Mouse (Mus musculus) heart, embryonic 16.5 days (tissue): ENCODE data around the gene Dse. TPM values are rescaled to one million over a fixed set of nuclear protein-coding genes. Genes with fewer than 3 reads are reported as not detected.
A peak's percentile ranks its signal among the peaks of the same experiment; 100 is the strongest.

Experiments used
- ATAC-seq: fragments of 200-750 bp; cut with Nextera tagmentation; replicated peaks from 2 replicates; pipeline ENCODE4 v1.8.0; 2017; ENCODE audit warnings: moderate number of reproducible peaks; ENCODE audit not compliant: insufficient read depth, low FRiP score; ENCODE audit errors: extremely low read depth
- H3K27ac ChIP-seq: fragments of 300-500 bp; sonication (generic); 2 replicates; pipeline ENCODE4 v1.5.1; 2014; ENCODE audit warnings: mild to moderate bottlenecking, low read length, control low read depth, moderate library complexity
- H3K27me3 ChIP-seq: fragments of 300-500 bp; sonication (generic); 2 replicates; pipeline ENCODE4 v1.6.1; 2014; ENCODE audit warnings: low read length, mixed read lengths; ENCODE audit not compliant: control insufficient read depth, insufficient read depth
- H3K36me3 ChIP-seq: fragments of 300-500 bp; sonication (generic); 2 replicates; pipeline ENCODE4 v1.6.1; 2014; ENCODE audit not compliant: control insufficient read depth, insufficient read depth
- H3K4me1 ChIP-seq: fragments of 300-500 bp; sonication (generic); 2 replicates; pipeline ENCODE4 v1.6.1; 2014; ENCODE audit warnings: low read length, mixed read lengths; ENCODE audit not compliant: control insufficient read depth, insufficient read depth
- H3K4me2 ChIP-seq: fragments of 300-500 bp; sonication (generic); 2 replicates; pipeline ENCODE4 v1.6.1; 2014; ENCODE audit warnings: low read depth, mild to moderate bottlenecking, control low read depth, low read length
- H3K4me3 ChIP-seq: fragments of 300-500 bp; sonication (generic); 2 replicates; pipeline ENCODE4 v1.5.1; 2014; ENCODE audit warnings: mild to moderate bottlenecking, control low read depth, low read length
- H3K9ac ChIP-seq: fragments of 300-500 bp; sonication (generic); 2 replicates; pipeline ENCODE4 v1.6.1; 2014; ENCODE audit warnings: low read length, control low read depth
- H3K9me3 ChIP-seq: fragments of 300-500 bp; sonication (generic); replicated peaks from 2 replicates; pipeline ENCODE4 v1.6.1; 2016; ENCODE audit warnings: low read length; ENCODE audit not compliant: control insufficient read depth
- WGBS: fragments of 180-500 bp; shearing (Covaris S2); extraction: QIAGEN DNeasy Blood & Tissue Kit; methylation state at CpG from one replicate; pipeline ENCODE4 v1.1.7; 2014; 5-methylcytosine and 5-hydroxymethylcytosine counted together
- polyA plus RNA-seq: library from polyadenylated mRNA; unstranded; fragments of >200 nt; fragmentation: Nextera tagmentation; extraction: Ambion mirVana; gene quantifications from 2 replicates; pipeline ENCODE4 v1.2.1, GENCODE M21; 2015

Dse gene
- polyA plus RNA-seq, 1 experiment from 2014 or later: 12.2 TPM

DNA sequence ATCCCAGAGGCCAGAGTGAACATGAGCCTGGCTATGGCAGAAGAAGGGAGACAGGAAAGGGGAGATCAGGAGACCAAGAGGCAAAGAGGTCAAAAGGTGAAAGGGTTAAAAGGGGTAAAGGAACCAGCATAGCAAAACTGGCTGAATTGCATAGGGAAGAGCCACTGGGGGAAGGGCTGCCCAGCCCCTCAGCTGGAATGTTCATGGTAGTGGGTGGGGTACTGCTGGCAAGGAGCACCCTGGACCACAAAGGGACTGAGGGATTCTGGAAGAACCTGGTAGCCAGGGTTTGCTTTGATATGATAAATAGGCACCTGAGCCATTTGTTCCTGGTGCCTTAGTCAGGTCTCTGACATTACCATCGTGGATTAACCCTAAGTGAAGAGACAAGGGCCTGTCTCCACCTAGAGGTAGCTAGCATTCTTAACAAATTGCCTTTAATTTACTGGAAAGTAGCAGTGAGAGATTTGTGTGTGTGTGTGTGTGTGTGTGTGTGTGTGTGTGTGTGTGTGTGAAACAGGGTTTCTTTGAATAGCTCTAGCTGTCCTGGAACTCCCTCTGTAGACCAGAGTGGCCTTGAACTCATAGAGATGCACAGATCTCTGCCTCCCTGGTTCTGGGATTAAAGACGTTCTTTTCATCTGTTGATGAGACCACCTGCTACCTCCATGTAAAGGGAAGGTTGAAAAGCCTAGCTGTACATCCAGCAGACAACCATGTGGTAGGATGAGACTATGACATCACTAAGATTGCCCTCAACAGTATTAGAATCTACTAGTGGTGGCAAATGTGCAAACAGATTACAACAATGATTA lies 26.6 kb upstream of the Dse start:
- Histone ChIP-seq H3K27ac (no peak overlapping the region), H3K36me3 (no peaks in the 10 kb centered on the region), H3K9me3 (no peaks in the 10 kb centered on the region), H3K4me3 (no peak overlapping the region), H3K9ac (no peak overlapping the region), H3K4me1 (no peaks in the 10 kb centered on the region; the same call in 1 of the 2 replicates), H3K27me3 (0 out of 2 replicates have a peak, but pooled peaks cover 2% of the 10 kb centered on the region), H3K4me2 (no peak overlapping the region)
- no peak for ATAC-seq
- 32% methylated on average over 2 of the region's 2 CpGs for WGBS

DNA sequence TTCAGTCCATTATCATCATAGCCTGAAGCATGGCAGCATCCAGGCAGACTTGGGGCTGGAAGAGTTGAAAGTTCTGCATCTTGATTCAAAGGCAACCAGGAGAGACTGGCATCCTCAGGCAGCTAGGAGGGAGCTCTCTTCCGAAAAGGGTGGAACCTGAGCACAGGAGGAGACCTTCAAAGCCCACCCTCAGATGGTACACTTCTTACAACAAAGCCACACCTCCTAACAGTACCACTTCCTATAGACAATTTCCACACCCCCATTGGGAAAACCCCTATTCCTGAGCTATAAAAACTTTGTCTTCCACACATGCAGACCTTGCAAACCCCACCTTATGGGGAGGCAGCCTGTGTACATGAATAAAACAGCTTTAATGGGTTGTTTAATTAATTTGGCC lies 25.9 kb upstream of the Dse start:
- H3K9me3 ChIP-seq: no peaks in the 10 kb centered on the region
- no peak overlapping the region for H3K4me3 ChIP-seq
- no peak overlapping the region for H3K4me2 ChIP-seq
- no peaks in the 10 kb centered on the region for H3K36me3 ChIP-seq
- H3K27me3 ChIP-seq: 0 out of 2 replicates have a peak, but pooled peaks cover 2% of the 10 kb centered on the region
- no peaks in the 10 kb centered on the region; the same call in 1 of the 2 replicates for H3K4me1 ChIP-seq
- no peak overlapping the region for H3K27ac ChIP-seq
- no peak overlapping the region for H3K9ac ChIP-seq
- ATAC-seq: no peak
- WGBS: 71% methylated on average over 1 of the region's 1 CpGs

DNA sequence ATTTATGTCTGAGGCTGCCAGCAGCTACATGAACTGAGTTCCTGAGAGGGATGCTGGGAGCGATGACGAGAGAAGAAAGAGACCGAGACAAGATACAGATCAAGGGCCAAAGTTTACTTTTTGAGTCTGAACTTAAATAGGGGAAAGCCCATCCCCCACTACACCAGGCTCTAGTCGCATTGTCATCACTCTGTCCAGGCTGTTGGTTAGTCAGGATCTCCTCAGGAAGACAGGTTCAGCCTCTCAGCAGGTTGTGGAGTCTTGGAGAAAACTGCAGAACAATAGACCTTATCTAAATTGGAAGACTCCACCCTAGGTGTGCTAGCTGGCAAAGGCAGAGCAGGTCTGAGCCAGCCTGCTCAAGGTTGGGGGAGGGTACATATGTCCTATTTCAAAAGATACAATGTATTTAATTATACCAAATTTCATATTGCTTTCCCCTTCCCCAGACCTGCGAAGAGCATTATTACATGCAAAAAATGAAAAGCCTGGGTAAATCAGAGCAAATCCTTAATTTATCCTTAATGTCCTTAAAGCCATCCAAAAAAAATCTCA lies 22.7 kb upstream of the Dse start:
- H3K4me2 ChIP-seq: no peak overlapping the region
- 0 out of 2 replicates have a peak, but pooled peaks cover 2% of the 10 kb centered on the region for H3K27me3 ChIP-seq
- no peaks in the 10 kb centered on the region for H3K36me3 ChIP-seq
- no peaks in the 10 kb centered on the region; the same call in 1 of the 2 replicates for H3K4me1 ChIP-seq
- H3K9ac ChIP-seq: no peak overlapping the region
- no peak for ATAC-seq
- no peaks in the 10 kb centered on the region for H3K9me3 ChIP-seq
- H3K27ac ChIP-seq: no peak overlapping the region
- 38% methylated on average over 5 of the region's 5 CpGs for WGBS
- H3K4me3 ChIP-seq: no peak overlapping the region

DNA sequence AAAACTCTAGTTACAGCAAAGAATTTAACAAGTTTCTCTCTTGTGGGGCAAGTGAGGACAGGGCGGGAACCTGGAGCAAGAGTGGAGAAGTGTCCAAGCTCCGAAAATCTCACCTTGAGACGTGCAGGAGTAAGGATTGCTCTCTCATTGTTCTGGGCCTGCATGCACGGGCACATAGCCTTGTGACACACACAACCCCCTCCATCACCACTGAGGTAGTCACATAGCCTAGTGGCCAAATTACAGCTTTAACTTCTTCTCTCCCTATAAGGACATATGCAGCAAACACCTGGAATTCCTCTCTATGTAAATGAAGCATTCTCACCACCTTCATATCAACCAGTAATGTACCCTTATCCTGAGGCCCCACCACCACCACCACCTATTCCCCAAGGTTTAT lies 22.0 kb upstream of the Dse start:
- Histone ChIP-seq H3K4me1 (no peaks in the 10 kb centered on the region; the same call in 1 of the 2 replicates), H3K4me2 (no peak overlapping the region), H3K9me3 (no peaks in the 10 kb centered on the region), H3K36me3 (no peaks in the 10 kb centered on the region), H3K27me3 (0 out of 2 replicates have a peak, but pooled peaks cover 2% of the 10 kb centered on the region), H3K4me3 (no peak overlapping the region), H3K27ac (no peak overlapping the region), H3K9ac (no peak overlapping the region)
- 84% methylated on average over 4 of the region's 4 CpGs for WGBS
- no peak for ATAC-seq

DNA sequence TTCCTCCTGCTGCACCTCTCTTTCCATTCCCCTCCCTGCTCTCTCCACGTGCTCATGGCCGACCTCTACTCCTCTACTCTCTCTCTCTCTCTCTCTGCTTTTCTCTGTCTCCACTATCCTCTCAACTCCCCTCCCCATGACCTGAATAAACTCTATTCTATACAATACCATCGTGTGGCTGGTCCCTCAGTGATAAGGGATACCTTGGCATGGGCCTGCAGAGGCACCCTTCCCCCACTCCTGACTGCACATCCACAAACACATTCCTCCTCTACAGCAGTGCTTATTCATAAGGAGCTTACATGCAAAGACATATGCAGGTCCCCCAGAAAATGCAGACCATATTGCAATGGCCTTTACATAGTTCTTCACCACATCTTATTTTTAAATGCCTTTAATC lies 16.1 kb upstream of the Dse start:
- Histone ChIP-seq H3K27ac (no peak overlapping the region), H3K4me2 (no peak overlapping the region), H3K9ac (no peak overlapping the region), H3K36me3 (no peaks in the 10 kb centered on the region), H3K4me1 (no peaks in the 10 kb centered on the region; the same call in 1 of the 2 replicates), H3K9me3 (no peaks in the 10 kb centered on the region), H3K4me3 (no peak overlapping the region), H3K27me3 (no peaks in the 10 kb centered on the region)
- 22% methylated on average over 3 of the region's 3 CpGs for WGBS
- ATAC-seq: no peak

DNA sequence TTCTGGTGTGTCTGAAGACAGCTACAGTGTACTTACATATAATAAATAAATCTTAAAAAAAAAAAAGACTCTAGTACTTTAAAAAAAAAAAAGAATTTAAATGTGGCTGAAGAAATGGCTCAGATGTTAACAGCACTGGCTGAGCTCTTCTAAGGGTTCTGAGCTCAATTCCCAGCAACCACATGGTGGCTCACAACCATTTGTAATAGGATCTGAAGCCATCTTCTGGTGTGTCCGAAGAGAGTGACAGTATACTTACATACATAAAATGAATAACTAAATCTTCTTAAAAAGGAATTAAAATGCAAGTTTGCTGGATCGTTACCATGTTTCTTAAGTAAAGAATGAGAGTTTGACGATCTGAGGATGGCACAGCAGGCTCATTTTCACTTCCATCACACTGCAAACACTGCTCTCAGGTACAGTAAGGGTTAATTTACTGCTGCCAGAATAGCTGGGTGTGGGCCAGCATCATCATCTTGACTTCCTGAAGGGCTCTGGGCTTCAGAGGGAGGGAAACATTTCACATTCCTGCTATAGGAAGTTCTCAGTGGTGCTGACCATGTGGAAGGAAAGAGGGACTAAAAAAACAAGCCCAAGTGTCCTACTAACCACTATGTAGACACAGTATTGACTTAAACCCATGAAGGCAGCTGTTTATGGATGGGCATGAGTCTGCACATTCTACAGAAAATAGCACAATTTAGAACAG lies 14.6 kb upstream of the Dse start:
- peak; percentile 70; the same call in 1 of the 2 replicates for ATAC-seq
- H3K27ac ChIP-seq: no peak overlapping the region

DNA sequence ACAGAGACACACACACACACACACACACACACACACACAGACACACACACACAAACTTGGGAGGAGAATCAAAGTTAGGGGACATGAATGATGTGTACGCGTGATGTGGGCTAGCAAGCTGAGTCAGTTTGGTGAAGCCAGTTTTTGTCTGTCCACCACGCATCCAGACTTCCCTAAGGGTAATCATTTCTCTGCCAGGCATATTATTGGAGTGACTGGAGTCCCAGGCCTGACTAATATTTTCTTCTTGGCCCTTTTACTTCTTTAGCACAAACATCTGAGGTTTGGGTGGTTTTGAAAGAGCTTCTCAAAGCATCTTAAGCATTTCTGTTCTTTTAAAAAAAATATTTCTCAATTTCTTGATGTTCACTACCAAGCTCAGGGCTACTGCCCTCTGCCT lies 10.7 kb upstream of the Dse start:
- H3K9me3 ChIP-seq: 0 out of 2 replicates have a peak, but pooled peaks cover 2% of the 10 kb centered on the region
- H3K27me3 ChIP-seq: no peaks in the 10 kb centered on the region
- no peak overlapping the region for H3K4me2 ChIP-seq
- no peak overlapping the region for H3K4me3 ChIP-seq
- H3K9ac ChIP-seq: no peak overlapping the region
- no peaks in the 10 kb centered on the region for H3K36me3 ChIP-seq
- 81% methylated on average over 3 of the region's 3 CpGs for whole genome bisulfite sequencing
- no peak overlapping the region for H3K27ac ChIP-seq
- ATAC-seq: no peak
- no peaks in the 10 kb centered on the region for H3K4me1 ChIP-seq

More for the DNA sequence above, 14.6 kb upstream of the Dse start:
- no peaks in the 10 kb centered on the region for H3K9me3 ChIP-seq
- H3K4me2 ChIP-seq: no peak overlapping the region
- WGBS: 51% methylated on average over 3 of the region's 3 CpGs
- H3K36me3 ChIP-seq: no peaks in the 10 kb centered on the region
- H3K4me1 ChIP-seq: no peaks in the 10 kb centered on the region; the same call in 1 of the 2 replicates
- no peaks in the 10 kb centered on the region for H3K27me3 ChIP-seq
- no peak overlapping the region for H3K9ac ChIP-seq
- H3K4me3 ChIP-seq: no peak overlapping the region

DNA sequence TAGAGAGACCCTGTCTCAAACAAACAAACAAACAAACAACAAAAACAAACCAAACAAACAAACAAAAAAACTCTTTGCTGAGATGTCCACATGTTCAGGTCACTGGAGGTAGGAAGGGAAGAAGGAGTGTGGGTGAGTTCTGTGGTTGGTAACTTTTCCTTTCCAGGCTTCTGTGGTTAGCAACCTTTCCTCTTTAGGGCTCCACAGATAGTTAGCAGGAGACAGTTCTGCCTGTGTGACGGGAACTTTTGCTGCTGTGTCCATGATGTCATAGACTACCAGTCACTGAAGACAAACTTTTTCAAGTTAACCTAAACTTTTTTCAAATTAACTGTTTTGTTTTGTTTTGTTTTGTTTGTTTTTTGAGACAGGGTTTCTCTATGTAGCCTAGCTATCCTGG lies 8.2 kb upstream of the Dse start:
- Histone ChIP-seq H3K27me3 (no peaks in the 10 kb centered on the region), H3K4me2 (no peak overlapping the region), H3K9ac (no peak overlapping the region), H3K4me3 (no peak overlapping the region), H3K4me1 (no peaks in the 10 kb centered on the region), H3K27ac (no peak overlapping the region), H3K9me3 (0 out of 2 replicates have a peak, but pooled peaks cover 2% of the 10 kb centered on the region), H3K36me3 (no peaks in the 10 kb centered on the region)
- 80% methylated on average over 1 of the region's 1 CpGs for WGBS
- ATAC-seq: no peak

DNA sequence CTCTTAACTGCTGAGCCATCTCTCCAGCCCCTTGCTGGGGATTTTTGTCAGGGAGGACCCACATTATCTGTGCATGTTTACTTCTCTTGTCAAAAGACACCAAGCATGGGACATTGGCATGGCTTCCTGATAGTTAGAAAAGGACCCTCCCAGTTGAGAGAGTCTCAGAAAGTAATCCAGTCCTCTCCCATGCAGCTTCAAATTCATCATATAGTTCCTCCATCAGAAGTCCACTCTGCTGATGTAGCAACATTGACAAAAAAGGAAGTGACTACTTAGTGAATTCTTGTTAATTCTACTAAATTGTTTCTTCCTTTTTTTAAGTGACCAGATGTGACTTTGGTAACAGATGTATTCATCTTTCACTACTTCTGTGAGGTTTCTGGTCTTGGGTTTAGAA lies 2.4 kb upstream of the Dse start:
- Histone ChIP-seq H3K4me2 (no peak overlapping the region), H3K9me3 (no peaks in the 10 kb centered on the region), H3K27me3 (no peaks in the 10 kb centered on the region), H3K27ac (no peak overlapping the region), H3K9ac (no peak overlapping the region), H3K36me3 (no peaks in the 10 kb centered on the region), H3K4me3 (no peak overlapping the region), H3K4me1 (no peaks in the 10 kb centered on the region)
- no peak for ATAC-seq
